Mouse (Mus musculus) forebrain, embryonic 15.5 days (tissue): ENCODE measurements around the gene Cxcr5. TPM values are rescaled to one million over a fixed set of nuclear protein-coding genes. Genes with fewer than 3 reads are reported as not detected.
A peak's percentile ranks its signal among the peaks of the same experiment; 100 is the strongest.

ENCODE experiments used
- ATAC-seq: fragments of 200-750 bp; cut with Nextera tagmentation; replicated peaks from 2 replicates; pipeline ENCODE4 v1.8.0; 2017; ENCODE audit warnings: mild to moderate bottlenecking, moderate TSS enrichment, moderate library complexity
- H3K27ac ChIP-seq: fragments of 300-500 bp; sonication (generic); replicated peaks from 2 replicates; pipeline ENCODE4 v1.5.1; 2015; ENCODE audit warnings: mild to moderate bottlenecking, inconsistent platforms
- H3K27me3 ChIP-seq: fragments of 300-500 bp; sonication (generic); 2 replicates; pipeline ENCODE4 v1.6.1; 2015; ENCODE audit warnings: inconsistent platforms
- H3K36me3 ChIP-seq: fragments of 300-500 bp; sonication (generic); 2 replicates; pipeline ENCODE4 v1.6.1; 2015; ENCODE audit warnings: mild to moderate bottlenecking, inconsistent platforms
- H3K4me1 ChIP-seq: fragments of 300-500 bp; sonication (generic); 2 replicates; pipeline ENCODE4 v1.6.1; 2015; ENCODE audit warnings: inconsistent platforms
- H3K4me2 ChIP-seq: fragments of 300-500 bp; sonication (generic); replicated peaks from 2 replicates; pipeline ENCODE4 v1.6.1; 2015; ENCODE audit warnings: mild to moderate bottlenecking, inconsistent platforms
- H3K4me3 ChIP-seq: fragments of 300-500 bp; sonication (generic); 2 replicates; pipeline ENCODE4 v1.5.1; 2015; ENCODE audit warnings: mild to moderate bottlenecking, inconsistent platforms
- H3K9ac ChIP-seq: fragments of 300-500 bp; sonication (generic); replicated peaks from 2 replicates; pipeline ENCODE4 v1.6.1; 2015; ENCODE audit warnings: mild to moderate bottlenecking, inconsistent platforms
- H3K9me3 ChIP-seq: fragments of 300-500 bp; sonication (generic); 2 replicates; pipeline ENCODE4 v1.6.1; 2016; ENCODE audit warnings: inconsistent platforms
- WGBS: fragments of 180-500 bp; shearing (Covaris S2); methylation state at CpG from one replicate; pipeline ENCODE4 v1.1.7; 2015; ENCODE audit warnings: mixed read lengths; 5-methylcytosine and 5-hydroxymethylcytosine counted together
- polyA plus RNA-seq: library from polyadenylated mRNA; unstranded; fragments of >200 nt; fragmentation: Nextera tagmentation; extraction: Ambion mirVana; gene quantifications from 2 replicates; pipeline ENCODE4 v1.2.1, GENCODE M21; 2015

Cxcr5 gene
- polyA plus RNA-seq, 1 experiment from 2014 or later, result not detected

GRCm38 (mm10) chr9:44510872-44511601 lies 50.6 kb downstream of the Cxcr5 start:
- Histone ChIP-seq H3K4me3 (no peak overlapping the region), H3K4me2 (no peak overlapping the region), H3K9me3 (no peaks in the 10 kb centered on the region), H3K36me3 (peaks cover 28% of the 10 kb centered on the region), H3K9ac (no peak overlapping the region), H3K27ac (peak overlapping the region; percentile 74), H3K4me1 (peaks cover 28% of the 10 kb centered on the region), H3K27me3 (no peaks in the 10 kb centered on the region)
- 78% methylated on average over 5 of the region's 5 CpGs for WGBS
- peak; percentile 20; the same call in 1 of the 2 replicates for ATAC-seq

- no peak for ATAC-seq
- H3K9ac ChIP-seq, result 0 out of 2 replicates have a peak overlapping the region, but pooled peaks have one; percentile 5
- H3K4me3 ChIP-seq, result peak overlapping the region; percentile 24; the same call in 1 of the 2 replicates
- no peaks in the 10 kb centered on the region for H3K27me3 ChIP-seq
- H3K4me2 ChIP-seq, result peak overlapping the region; percentile 50
- peak overlapping the region; percentile 74 for H3K27ac ChIP-seq
- no peaks in the 10 kb centered on the region for H3K9me3 ChIP-seq
- WGBS, result 25% methylated on average over 9 of the region's 9 CpGs
- H3K36me3 ChIP-seq, result peaks cover 34% of the 10 kb centered on the region
- peaks cover 29% of the 10 kb centered on the region for H3K4me1 ChIP-seq
Measured at GRCm38 (mm10) chr9:44510355-44510871, 51.3 kb downstream of the Cxcr5 start.

- Histone ChIP-seq H3K27me3 (no peaks in the 10 kb centered on the region), H3K4me1 (peaks cover 36% of the 10 kb centered on the region), H3K9me3 (no peaks in the 10 kb centered on the region), H3K36me3 (peaks cover 34% of the 10 kb centered on the region), H3K4me2 (peak overlapping the region; percentile 50), H3K27ac (peak overlapping the region; percentile 74), H3K9ac (0 out of 2 replicates have a peak overlapping the region, but pooled peaks have one; percentile 1), H3K4me3 (peak overlapping the region; percentile 24)
- 6% methylated on average over 27 of the region's 27 CpGs for WGBS
- ATAC-seq, result peak; percentile 34; the same call in 1 of the 2 replicates
Measured at GRCm38 (mm10) chr9:44509487-44510354, 52.0 kb downstream of the Cxcr5 start.

GRCm38 (mm10) chr9:44508721-44509486 lies 52.8 kb downstream of the Cxcr5 start:
- WGBS, result 78% methylated on average over 19 of the region's 19 CpGs
- no peaks in the 10 kb centered on the region for H3K27me3 ChIP-seq
- peaks cover 38% of the 10 kb centered on the region for H3K4me1 ChIP-seq
- H3K4me2 ChIP-seq, result peak overlapping the region; percentile 50; the same call in 1 of the 2 replicates
- no peaks in the 10 kb centered on the region for H3K9me3 ChIP-seq
- peaks cover 34% of the 10 kb centered on the region for H3K36me3 ChIP-seq
- peak overlapping the region; percentile 74 for H3K27ac ChIP-seq
- no peak for ATAC-seq
- no peak overlapping the region for H3K9ac ChIP-seq
- no peak overlapping the region for H3K4me3 ChIP-seq

- Histone ChIP-seq H3K27me3 (no peaks in the 10 kb centered on the region), H3K4me1 (peaks cover 38% of the 10 kb centered on the region), H3K36me3 (peaks cover 35% of the 10 kb centered on the region), H3K4me3 (no peak overlapping the region), H3K27ac (no peak overlapping the region), H3K9ac (no peak overlapping the region), H3K9me3 (no peaks in the 10 kb centered on the region), H3K4me2 (no peak overlapping the region)
- 80% methylated on average over 18 of the region's 18 CpGs for WGBS
- ATAC-seq, result no peak
Measured at GRCm38 (mm10) chr9:44508124-44508619, 53.5 kb downstream of the Cxcr5 start.

GRCm38 (mm10) chr9:44507345-44507744 lies 54.3 kb downstream of the Cxcr5 start:
- H3K9me3 ChIP-seq, result no peaks in the 10 kb centered on the region
- no peak overlapping the region for H3K9ac ChIP-seq
- no peaks in the 10 kb centered on the region for H3K27me3 ChIP-seq
- WGBS, result 93% methylated on average over 6 of the region's 6 CpGs
- no peak overlapping the region for H3K4me3 ChIP-seq
- H3K27ac ChIP-seq, result no peak overlapping the region
- ATAC-seq, result no peak
- peaks cover 41% of the 10 kb centered on the region for H3K36me3 ChIP-seq
- H3K4me2 ChIP-seq, result no peak overlapping the region
- H3K4me1 ChIP-seq, result peaks cover 38% of the 10 kb centered on the region

- no peaks in the 10 kb centered on the region for H3K27me3 ChIP-seq
- no peak overlapping the region for H3K4me2 ChIP-seq
- ATAC-seq, result no peak
- no peak overlapping the region for H3K27ac ChIP-seq
- H3K4me3 ChIP-seq, result no peak overlapping the region
- no peak overlapping the region for H3K9ac ChIP-seq
- H3K4me1 ChIP-seq, result peaks cover 43% of the 10 kb centered on the region
- 93% methylated on average over 13 of the region's 13 CpGs for WGBS
- peaks cover 46% of the 10 kb centered on the region for H3K36me3 ChIP-seq
- no peaks in the 10 kb centered on the region for H3K9me3 ChIP-seq
Measured at GRCm38 (mm10) chr9:44506566-44506965, 55.1 kb downstream of the Cxcr5 start.

GRCm38 (mm10) chr9:44505824-44506467 lies 55.7 kb downstream of the Cxcr5 start:
- Histone ChIP-seq H3K4me1 (peaks cover 43% of the 10 kb centered on the region), H3K27ac (no peak overlapping the region), H3K4me3 (no peak overlapping the region), H3K27me3 (no peaks in the 10 kb centered on the region), H3K36me3 (peaks cover 51% of the 10 kb centered on the region), H3K9me3 (no peaks in the 10 kb centered on the region), H3K9ac (no peak overlapping the region), H3K4me2 (no peak overlapping the region)
- ATAC-seq, result no peak
- 56% methylated on average over 23 of the region's 23 CpGs for WGBS

- Histone ChIP-seq H3K4me1 (peaks cover 43% of the 10 kb centered on the region), H3K4me3 (no peak overlapping the region), H3K4me2 (no peak overlapping the region), H3K9me3 (no peaks in the 10 kb centered on the region), H3K27me3 (no peaks in the 10 kb centered on the region), H3K36me3 (peaks cover 51% of the 10 kb centered on the region), H3K27ac (no peak overlapping the region), H3K9ac (no peak overlapping the region)
- no peak for ATAC-seq
- WGBS, result 74% methylated on average over 20 of the region's 20 CpGs
Measured at GRCm38 (mm10) chr9:44504893-44505823, 56.5 kb downstream of the Cxcr5 start.

GRCm38 (mm10) chr9:44502006-44502405 lies 59.7 kb downstream of the Cxcr5 start:
- peaks cover 60% of the 10 kb centered on the region for H3K4me1 ChIP-seq
- ATAC-seq, result no peak
- peaks cover 33% of the 10 kb centered on the region for H3K36me3 ChIP-seq
- no peaks in the 10 kb centered on the region for H3K9me3 ChIP-seq
- no peak overlapping the region for H3K4me3 ChIP-seq
- no peak overlapping the region for H3K4me2 ChIP-seq
- WGBS, result 1% methylated on average over 4 of the region's 4 CpGs
- 0 out of 2 replicates have a peak overlapping the region, but pooled peaks have one; percentile 18 for H3K27ac ChIP-seq
- H3K9ac ChIP-seq, result no peak overlapping the region
- no peaks in the 10 kb centered on the region for H3K27me3 ChIP-seq
